Mouse (Mus musculus) right cerebral cortex, postnatal 10 days (tissue): ENCODE data around the gene Atp5d.
A peak's percentile ranks its signal among the peaks of the same experiment; 100 is the strongest.

Experiments used
- DNase-seq, 2 experiments: peaks; one replicate each; pipeline ENCODE4 v3.0.0; 2021; ENCODE audit warnings: low spot score in 2 of 2

Gene Atp5d

GRCm38 (mm10) chr10:80139975-80140665 is 1.7 kb downstream of the Atp5d start:
- DNase-seq = no peak

DNA sequence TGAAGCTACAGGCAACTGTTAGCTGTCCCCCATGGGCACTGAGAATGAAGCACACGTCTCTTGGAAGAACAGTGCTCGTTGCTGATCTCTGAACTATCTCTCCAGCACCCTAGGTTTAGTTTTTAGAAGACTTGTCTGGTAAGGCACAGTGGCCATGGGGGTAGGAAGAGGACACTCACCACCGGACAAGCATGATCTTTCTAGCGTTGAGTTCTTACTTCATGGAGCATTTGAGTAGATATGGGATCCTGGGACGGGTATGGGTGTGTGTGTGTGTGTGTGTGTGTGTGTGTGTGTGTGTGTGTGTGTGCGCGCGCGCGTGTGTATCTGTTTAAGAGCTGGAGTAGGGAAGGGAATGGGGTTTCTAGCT is 2.2 kb downstream of the Atp5d start, which contains the start of gene Cbarp:
Cbarp (minus strand) TSS at position 170 of the 370 bp plus-strand sequence.
- no peak for DNase-seq

GRCm38 (mm10) chr10:80141243-80141642 is 2.8 kb downstream of the Atp5d start:
- DNase-seq = peak; percentile 98

DNA sequence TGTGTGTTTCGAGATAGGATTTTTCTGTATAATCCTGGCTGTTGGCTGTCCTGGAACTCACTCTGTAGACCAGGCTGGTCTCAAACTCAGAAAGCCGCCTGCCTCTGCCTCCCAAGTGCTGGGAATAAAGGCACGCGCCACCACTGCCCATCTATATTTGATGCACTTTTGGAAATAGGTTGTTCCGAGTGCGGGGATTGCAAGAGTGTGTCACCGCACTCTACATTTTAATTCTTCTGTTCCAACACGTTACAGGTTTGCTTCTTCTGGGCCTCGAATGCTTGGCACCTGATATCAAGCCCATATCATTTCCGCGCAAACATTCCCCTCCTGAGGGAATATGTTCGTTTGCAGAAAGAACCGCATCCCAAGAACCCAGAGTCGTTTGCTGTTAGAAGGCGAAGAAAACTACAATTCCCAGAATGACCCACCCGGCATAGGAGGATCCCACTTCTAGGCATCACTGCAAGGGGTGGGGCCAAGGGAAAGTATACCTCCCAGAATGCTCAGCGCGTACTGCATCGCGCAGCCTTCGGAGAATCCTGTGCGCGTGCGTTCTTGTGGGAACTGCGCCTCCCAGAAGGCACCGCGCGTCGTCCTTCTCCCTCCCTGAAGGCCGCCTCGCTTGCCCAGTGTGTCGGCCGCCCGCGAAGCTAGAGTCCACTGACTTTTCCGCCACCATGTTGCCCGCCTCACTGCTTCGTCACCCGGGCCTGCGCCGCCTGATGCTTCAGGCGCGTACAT is 3.5 kb downstream of the Atp5d start:
- peak; percentile 97 to 98 for DNase-seq

GRCm38 (mm10) chr10:80142530-80142925 is 4.1 kb downstream of the Atp5d start:
- DNase-seq = no peak

- no peak for DNase-seq
Observed at GRCm38 (mm10) chr10:80143664-80144063, 5.2 kb downstream of the Atp5d start.

GRCm38 (mm10) chr10:80144159-80144558 is 5.7 kb downstream of the Atp5d start:
- DNase-seq = peak in 1 of 2 experiments; percentile 25

DNA sequence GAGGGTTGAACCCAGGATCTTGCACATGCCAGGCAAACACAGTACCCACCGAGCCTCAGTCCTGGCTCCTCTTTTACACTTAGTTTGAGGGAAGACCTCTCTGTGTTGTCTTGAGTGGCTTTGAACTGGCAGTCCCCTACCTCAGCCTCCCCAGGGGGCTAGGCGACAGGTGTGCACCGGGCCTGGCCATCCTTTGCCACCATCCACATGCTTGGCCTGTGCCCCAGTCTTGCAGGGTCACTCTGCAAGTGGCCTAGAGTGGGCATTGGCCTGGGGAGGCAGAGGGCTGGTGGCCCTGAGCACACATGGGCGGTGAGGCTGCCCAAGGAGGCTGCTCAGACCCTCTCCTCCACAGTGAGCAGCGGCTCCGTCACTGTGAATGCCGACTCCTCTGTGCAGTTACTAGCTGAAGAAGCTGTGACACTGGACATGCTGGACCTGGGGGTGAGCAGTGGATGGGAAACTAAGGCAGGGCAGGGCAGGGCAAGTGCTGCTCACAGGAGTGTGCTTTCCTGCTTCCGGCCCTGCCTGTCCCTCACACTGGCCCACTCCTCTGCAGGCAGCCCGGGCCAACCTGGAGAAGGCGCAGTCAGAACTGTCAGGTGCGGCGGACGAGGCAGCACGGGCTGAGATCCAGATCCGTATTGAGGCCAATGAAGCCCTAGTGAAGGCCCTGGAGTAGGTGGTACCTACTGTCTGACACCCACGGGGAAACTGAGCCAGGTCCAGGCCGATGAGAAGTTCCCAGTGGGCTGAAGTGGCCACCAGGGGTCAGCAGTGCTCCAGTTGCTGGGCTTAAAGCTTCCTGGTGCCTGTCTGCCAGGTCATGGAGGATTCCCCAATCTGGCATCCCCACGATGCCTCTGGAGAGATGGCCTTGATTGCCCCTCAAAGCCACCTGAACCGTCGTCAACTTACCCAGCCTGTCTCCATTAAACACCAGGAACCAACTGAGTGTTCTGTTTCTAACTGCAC is 6.7 kb downstream of the Atp5d start:
- DNase-seq = peak; percentile 80 to 82

- DNase-seq = no peak
Observed at GRCm38 (mm10) chr10:80145896-80146295, 7.5 kb downstream of the Atp5d start.

DNA sequence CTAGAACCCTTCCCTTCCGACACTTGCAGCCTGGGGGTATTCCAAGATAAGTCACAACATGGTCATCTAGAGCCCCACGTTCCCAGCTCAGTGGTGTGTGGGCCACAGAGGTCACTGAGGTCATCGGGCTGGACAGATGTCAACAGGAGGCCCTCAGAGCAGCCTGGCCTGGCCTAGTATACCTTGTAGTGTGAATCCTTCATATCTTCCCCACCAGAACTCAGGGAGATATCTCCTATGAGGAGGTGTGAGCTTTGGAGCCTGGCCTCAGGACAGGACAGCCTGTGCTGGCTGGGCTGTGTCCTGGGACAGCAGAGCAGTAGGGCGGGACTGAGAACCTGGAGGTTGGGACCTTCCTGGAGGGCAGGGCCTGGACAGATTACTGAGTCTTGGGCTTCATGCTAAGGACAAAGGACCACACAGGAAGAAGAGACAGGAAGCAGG is 8.2 kb downstream of the Atp5d start:
- DNase-seq = peak in 1 of 2 experiments; percentile 52

DNA sequence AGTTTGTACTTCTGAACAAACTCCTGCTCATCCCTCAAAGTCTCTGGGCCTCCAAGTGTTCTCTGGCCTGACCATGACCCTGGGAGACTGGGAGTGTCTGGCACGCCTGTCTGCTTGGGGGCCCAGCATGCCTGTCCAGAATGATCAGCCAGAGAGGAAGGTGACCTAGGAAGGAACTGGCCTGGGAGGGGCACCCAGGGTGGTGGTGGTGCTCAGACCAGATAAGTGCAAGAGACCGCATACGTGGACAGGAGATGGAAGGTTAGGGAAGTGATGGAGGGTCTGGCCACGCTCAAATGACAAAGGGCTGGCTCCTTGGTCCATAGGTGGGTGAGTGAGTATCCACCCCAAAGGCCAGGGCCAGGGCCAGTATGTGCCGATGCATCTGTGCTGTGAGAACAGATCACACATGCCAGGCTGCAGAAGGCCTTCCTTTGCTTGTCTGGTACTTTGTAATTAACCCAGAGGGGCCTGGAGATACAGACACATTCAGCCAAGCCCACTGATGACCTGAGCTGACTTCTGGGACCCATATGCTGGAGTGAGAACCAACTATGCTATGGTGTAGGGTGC is 8.8 kb downstream of the Atp5d start:
- DNase-seq = peak in 1 of 2 experiments; percentile 50

DNA sequence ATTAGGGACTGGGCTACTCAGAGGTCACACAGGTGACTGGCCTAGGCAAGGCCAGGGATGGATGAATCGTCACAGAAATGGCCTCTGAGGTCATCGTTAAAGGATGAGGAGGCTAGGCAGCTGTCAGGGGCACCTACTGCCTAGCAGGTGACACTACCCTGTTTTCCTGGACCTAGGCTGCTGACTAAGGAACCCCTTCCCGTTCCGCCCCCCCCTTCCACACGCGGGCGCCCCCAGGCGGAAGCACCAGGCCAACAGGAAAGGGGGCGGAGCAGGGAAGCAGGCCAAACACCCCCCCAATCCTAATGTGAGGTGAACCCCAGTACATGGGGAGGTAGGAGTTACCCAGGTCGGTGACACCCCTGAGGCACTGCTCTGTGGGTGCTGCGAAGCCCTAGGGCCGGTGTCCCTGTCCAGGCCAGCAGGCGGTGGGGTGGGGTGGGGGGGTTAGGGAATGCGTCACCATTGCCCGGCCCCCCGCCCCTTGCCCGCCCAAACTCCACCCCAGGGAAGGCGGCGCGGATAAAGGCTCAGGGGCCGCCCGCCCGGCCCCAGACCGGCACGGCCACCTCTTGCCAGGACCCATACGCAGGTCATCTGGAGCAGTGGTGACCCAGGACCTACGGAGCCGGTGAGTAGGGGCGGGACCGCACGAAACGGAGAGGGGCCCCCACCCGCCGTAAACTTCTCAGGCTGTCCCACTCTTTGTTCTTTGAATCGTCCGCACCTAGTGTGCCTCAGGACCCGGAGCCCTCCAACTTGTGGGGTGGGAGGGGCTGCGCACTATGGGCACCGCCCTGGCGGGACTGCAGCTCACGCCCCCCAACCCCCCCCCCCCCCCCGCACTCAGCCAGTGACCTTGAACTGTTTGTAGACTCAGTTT is 9.5 kb downstream of the Atp5d start, which contains the start of gene Midn:
Midn (plus strand) TSS at position 554 of the 883 bp plus-strand sequence.
- DNase-seq = peak; percentile 82 to 83

DNA sequence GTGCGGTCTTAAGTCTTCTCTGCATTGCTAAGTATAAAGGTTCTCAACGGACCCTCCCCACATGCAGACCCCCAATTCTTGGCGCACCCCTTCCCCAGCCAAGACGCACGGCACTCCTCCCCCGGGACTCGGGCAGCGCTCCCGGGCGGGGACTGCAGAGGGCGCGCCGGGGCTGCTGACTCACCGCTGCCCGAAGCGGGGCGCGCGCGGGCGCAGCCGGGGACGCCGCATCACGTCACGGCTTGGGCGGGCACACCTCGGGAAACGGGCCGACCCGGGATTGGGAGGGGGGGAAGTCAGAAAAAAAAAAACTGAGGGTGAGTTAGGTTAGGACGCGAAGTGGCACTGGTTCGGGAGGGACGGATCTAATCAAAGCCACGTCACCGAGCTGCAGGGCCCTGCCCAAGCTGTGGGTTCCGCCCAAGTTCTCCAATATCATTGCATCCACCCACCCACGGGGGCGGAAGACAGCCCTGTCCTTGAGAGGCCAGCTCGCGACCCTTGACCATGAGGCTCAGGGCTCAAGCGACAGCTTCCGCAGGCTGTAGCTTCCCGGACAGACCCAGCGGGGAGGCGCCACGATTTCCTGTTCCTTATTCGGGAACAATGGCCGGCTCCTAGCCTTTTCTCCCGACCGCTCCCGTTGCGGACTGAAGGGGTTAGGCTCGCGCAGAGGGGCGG is 10.3 kb downstream of the Atp5d start:
- peak; percentile 96 for DNase-seq

DNA sequence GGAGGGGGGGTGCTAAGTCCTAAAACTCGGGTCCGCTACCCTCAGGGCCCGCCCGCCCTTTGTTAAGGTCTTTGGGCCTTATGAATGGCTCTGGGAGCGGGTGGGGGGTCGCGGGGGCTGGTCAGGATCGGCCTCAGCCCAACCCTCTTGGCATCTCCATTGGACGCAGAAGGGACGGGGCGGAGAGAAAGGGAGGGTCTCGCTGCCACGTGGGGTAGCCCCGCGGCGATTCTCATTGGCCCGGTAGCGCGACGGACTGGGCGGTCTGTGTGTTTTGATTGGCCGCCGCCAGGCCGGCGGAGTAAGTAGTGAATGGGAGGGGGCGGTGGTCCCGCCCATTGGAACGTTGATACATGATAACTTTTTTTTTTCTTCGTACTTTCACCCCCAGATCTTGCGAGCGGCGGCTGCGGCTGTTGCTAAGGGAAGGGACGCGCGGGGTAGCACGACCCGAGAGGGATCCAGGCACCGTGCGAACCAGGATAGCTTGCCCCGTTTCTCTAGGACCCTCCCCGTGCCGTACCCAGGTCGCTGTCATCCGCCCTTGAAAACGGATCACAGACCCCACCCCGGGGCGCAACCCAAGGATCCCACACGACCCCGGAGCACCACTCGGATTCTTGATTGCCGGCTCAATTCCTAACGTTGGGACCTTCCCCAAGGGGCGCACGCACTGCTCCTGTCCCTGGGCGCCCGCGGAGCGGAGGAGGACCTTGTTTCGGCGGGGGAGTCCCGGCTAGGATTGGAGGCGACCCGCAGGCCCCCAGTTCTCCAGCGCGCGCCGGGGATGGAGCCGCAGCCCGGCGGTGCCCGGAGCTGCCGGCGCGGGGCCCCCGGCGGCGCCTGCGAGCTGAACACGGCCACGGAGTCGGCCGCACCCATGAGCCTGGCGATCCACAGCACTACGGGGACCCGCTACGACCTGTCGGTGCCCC is 11.1 kb downstream of the Atp5d start:
- DNase-seq = peak; percentile 99 to 100

DNA sequence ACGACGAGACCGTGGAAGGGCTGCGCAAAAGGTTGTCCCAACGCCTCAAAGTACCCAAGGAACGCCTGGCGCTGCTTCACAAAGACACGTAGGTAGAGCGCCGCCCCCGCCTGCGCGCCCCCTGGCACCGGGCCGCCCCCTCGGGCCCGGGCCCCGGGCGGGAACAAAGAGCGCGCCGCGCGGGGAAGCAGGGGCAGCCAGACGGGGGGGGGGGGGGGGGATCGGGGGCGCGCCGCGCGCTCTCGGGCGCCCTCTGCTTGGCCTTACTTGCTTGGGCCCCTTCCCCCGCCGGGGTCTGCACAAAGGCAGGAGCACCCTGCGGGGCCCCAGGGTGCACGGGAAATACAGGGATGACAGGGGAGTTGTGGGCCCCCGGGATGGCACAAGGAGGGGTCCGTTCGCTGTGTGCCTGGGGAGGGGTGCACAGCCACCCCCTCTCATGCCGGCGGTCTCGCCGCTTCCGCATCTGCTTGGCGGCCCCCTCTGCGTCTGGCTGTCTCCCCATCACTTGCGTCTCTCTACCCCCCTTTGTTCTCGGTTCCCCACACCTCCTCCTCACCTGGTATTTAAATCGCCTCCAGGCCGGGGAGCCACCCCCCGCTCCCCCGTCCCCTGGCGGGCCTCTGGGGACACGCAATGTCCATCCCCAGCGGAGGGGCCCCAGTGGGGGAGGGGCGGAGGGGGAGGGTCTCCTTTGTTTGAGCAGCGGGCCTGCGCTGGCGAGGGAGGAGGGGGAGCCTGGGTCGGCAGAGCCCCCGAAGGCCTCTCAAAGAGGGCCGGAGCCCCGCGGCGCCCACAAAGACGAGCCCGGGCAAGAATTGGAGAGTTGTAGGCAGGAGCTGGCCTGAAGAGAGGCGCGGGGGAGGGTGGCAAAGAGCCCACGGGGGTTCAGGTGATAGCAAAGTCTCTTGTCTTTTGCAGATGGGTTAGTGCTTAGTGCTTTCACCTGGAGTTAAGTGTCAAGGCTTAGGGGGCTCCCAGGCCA is 12.1 kb downstream of the Atp5d start:
- peak; percentile 79 to 83 for DNase-seq

- peak; percentile 86 to 87 for DNase-seq
Observed at GRCm38 (mm10) chr10:80151211-80152034, 13.0 kb downstream of the Atp5d start.
